Mouse (Mus musculus): ENCODE measurements around the gene Gpr1. TPM values are rescaled to one million over a fixed set of nuclear protein-coding genes. Genes with fewer than 3 reads are reported as not detected.

Gene Gpr1
- polyA plus RNA-seq, 1 experiment from 2014 or later: 0.14 TPM

DNA sequence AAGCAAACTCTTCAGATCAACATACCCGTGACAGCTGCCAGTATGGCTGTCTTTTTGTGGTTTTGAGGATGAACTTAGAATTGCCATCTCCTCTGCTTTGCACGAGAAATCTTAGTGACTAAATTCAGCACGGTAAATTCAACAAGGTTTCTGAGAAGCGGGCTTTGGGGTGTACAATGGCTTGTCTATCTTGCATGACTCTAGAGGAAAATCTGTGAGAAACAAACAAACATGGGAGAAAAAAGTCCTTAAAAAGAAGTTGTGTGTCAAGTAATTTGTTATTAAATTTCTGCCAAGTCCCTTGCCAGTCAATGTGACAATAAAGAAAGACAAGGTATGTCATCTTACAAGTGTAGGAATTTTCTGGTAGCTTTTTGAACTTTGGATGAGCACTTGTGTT, 34.9 kb upstream of the Gpr1 start:
- H3K27ac ChIP-seq: no peak overlapping the region
- no peak overlapping the region for H3K4me3 ChIP-seq
- no peaks in the 10 kb centered on the region for H3K36me3 ChIP-seq
- no peak overlapping the region for H3K9ac ChIP-seq
- no peak overlapping the region for H3K4me2 ChIP-seq
- ATAC-seq (replicated peaks; ENCODE audit: insufficient number of reproducible peaks, insufficient read depth, low FRiP score, low read depth): no peak
- 40% methylated on average over 4 of the region's 4 CpGs for WGBS
- H3K27me3 ChIP-seq: peaks cover 90% of the 10 kb centered on the region
- peaks cover 7% of the 10 kb centered on the region for H3K4me1 ChIP-seq (replicated peaks)
- no peaks in the 10 kb centered on the region for H3K9me3 ChIP-seq (replicated peaks)

DNA sequence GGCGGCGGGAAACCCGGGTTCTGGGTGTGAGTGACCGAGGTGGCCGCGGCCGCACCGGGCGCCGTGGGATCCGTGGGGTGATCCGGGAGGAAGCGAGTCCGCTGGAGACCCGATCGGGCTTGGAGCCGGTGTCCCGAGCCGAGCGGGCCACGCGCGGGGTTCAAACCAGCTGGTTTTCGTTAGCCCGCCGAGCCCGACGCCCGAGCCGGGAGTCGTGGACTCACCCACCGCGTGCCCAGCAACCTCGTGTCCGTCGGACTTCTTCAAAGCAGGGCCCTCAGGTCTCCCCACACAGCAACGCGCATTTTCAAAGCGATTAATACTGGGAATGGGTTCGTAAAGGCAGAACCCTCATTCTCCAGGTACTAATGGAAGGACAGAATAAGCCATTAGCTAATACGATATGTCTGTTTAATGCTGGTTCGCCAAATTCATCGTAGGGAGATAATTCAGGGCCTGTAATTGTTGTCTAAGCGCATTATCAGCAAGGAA, 34.1 kb upstream of the Gpr1 start:
- peak overlapping the region; percentile 57 for H3K4me2 ChIP-seq
- H3K9me3 ChIP-seq (replicated peaks): no peaks in the 10 kb centered on the region
- no peaks in the 10 kb centered on the region for H3K36me3 ChIP-seq
- peak overlapping the region; percentile 35 for H3K4me3 ChIP-seq
- peaks cover 89% of the 10 kb centered on the region for H3K27me3 ChIP-seq
- H3K9ac ChIP-seq: 0 out of 2 replicates have a peak overlapping the region, but pooled peaks have one; percentile 5
- ATAC-seq (replicated peaks; ENCODE audit: insufficient number of reproducible peaks, insufficient read depth, low FRiP score, low read depth): no peak
- H3K4me1 ChIP-seq (replicated peaks): peaks cover 7% of the 10 kb centered on the region
- H3K27ac ChIP-seq: no peak overlapping the region
- WGBS: 3% methylated on average over 44 of the region's 44 CpGs

DNA sequence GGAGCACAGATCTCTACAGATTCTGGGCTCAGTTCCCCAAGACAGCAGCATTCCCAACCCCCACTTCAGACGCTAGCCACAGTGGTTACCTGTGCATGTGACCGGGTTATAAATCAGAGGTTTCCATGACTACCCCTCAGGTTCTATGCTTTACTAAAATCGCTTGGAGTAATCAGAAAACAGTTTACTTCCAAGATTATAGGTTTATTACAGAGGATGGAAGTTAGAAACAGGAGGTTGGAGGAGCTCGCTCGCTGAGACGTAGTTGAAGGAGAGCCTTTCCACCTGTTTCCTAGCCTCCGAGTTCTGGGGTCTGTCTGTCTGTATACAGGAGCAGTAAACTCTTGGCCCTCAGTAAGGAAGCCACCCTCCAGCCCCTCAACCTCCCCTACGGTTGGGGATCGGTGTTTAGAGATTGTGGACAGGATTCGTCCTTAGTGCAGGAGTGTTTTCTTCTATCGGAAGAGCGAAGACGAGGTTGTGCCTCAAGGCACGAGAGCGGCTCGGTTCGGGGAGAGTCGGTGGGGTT, 33.6 kb upstream of the Gpr1 start:
- H3K4me2 ChIP-seq: peak overlapping the region; percentile 57
- H3K4me1 ChIP-seq (replicated peaks): peaks cover 7% of the 10 kb centered on the region
- ATAC-seq (replicated peaks; ENCODE audit: insufficient number of reproducible peaks, insufficient read depth, low FRiP score, low read depth): no peak
- no peak overlapping the region for H3K27ac ChIP-seq
- H3K27me3 ChIP-seq: peaks cover 84% of the 10 kb centered on the region
- no peaks in the 10 kb centered on the region for H3K36me3 ChIP-seq
- H3K4me3 ChIP-seq: peak overlapping the region; percentile 35
- WGBS: 4% methylated on average over 18 of the region's 18 CpGs
- no peaks in the 10 kb centered on the region for H3K9me3 ChIP-seq (replicated peaks)
- 0 out of 2 replicates have a peak overlapping the region, but pooled peaks have one; percentile 5 for H3K9ac ChIP-seq

DNA sequence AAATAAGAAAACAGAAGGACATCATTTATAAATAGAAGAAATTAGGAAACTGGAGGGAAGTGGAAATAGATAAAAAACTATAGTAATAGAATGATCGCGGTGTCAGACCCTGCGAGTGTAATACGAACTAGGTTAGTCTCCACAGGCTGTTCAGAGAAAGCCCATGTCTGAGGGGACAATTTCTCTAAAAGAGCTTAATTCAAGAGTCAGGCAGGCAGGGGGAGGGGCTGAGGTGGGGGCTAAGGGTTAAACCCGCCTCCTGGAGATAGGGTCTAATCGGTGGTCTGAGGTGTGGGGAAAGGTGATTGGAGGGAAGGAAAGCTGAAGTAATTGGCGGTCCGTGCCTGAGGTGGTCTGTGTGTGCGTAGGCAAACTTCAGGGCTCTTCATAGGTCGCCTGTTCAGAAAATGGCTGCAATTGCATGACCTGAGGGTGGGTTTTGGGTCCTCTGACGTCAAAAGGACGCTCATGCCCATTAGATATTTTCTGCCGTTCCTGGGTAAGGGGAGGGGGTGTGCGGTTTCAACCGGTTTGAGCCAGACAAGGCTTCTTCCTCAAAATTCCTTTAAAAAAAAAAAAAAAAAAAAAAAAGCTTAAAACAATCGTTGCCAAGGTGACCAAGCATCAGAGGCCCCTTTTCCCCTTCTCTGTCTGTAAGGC, 32.6 kb upstream of the Gpr1 start:
- ATAC-seq (replicated peaks; ENCODE audit: insufficient number of reproducible peaks, insufficient read depth, low FRiP score, low read depth): no peak
- peaks cover 75% of the 10 kb centered on the region for H3K27me3 ChIP-seq

DNA sequence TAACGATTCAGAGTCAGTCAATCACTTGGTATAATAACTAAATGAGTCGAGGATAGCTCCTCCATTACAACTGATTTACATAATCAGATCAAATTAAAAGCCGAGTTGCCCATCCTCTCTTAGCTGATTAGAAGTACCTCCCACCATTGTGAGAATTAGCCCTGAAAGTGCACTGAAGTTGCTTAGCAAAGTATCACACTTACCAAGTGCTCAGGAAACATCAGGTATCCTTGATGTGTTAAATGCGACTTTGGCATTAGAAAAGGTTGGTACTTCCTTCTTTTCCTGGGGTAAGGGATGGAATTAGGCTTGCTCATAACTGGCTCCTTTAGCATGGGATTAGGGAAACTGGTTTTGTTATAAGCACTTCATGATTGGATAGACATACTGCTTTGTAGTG, 29.5 kb upstream of the Gpr1 start:
- peaks cover 11% of the 10 kb centered on the region for H3K4me1 ChIP-seq (replicated peaks)
- no peak for ATAC-seq (replicated peaks; ENCODE audit: insufficient number of reproducible peaks, insufficient read depth, low FRiP score, low read depth)
- H3K9ac ChIP-seq: no peak overlapping the region
- no peak overlapping the region for H3K27ac ChIP-seq
- 51% methylated on average over 4 of the region's 4 CpGs for WGBS
- no peak overlapping the region for H3K4me3 ChIP-seq
- H3K9me3 ChIP-seq (replicated peaks): no peaks in the 10 kb centered on the region
- peaks cover 44% of the 10 kb centered on the region for H3K27me3 ChIP-seq
- H3K4me2 ChIP-seq: no peak overlapping the region
- H3K36me3 ChIP-seq: no peaks in the 10 kb centered on the region

More for the DNA sequence above, 32.6 kb upstream of the Gpr1 start:
- WGBS: 7% methylated on average over 16 of the region's 16 CpGs
- Histone ChIP-seq H3K27ac (no peak overlapping the region), H3K9me3 (replicated peaks) (no peaks in the 10 kb centered on the region), H3K36me3 (no peaks in the 10 kb centered on the region), H3K9ac (no peak overlapping the region), H3K4me3 (0 out of 2 replicates have a peak overlapping the region, but pooled peaks have one; percentile 7), H3K4me1 (replicated peaks) (peaks cover 7% of the 10 kb centered on the region), H3K4me2 (peak overlapping the region; percentile 23; the same call in 1 of the 2 replicates)

DNA sequence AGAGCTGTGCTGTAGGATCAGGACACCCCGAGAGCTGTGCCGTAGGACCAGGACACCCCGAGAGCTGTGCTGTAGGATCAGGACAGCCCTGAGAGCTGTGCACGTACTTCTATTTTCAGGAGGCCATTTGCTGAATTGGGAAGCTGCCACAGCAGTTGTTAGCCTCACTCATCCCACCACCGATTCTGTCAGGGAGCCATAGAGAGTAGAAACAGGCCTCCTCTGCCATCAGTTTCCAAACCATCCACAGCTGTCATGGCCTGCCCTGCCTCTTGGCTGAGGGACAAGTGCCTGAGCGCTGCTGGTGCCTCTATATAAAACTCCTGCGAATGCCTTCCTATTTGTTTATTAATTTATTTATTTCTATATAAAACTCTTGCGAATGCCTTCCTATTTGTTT, 25.4 kb upstream of the Gpr1 start:
- ATAC-seq (replicated peaks; ENCODE audit: insufficient number of reproducible peaks, insufficient read depth, low FRiP score, low read depth): peak; percentile 70; the same call in 1 of the 2 replicates
- peak overlapping the region; percentile 42; the same call in 1 of the 2 replicates for H3K27ac ChIP-seq
- no peak overlapping the region for H3K9ac ChIP-seq
- H3K36me3 ChIP-seq: no peaks in the 10 kb centered on the region
- peaks cover 4% of the 10 kb centered on the region; the same call in 1 of the 2 replicates for H3K4me1 ChIP-seq (replicated peaks)
- 62% methylated on average over 8 of the region's 8 CpGs for WGBS
- H3K9me3 ChIP-seq (replicated peaks): no peaks in the 10 kb centered on the region
- no peak overlapping the region for H3K4me2 ChIP-seq
- H3K27me3 ChIP-seq: peaks cover 9% of the 10 kb centered on the region
- H3K4me3 ChIP-seq: no peak overlapping the region

DNA sequence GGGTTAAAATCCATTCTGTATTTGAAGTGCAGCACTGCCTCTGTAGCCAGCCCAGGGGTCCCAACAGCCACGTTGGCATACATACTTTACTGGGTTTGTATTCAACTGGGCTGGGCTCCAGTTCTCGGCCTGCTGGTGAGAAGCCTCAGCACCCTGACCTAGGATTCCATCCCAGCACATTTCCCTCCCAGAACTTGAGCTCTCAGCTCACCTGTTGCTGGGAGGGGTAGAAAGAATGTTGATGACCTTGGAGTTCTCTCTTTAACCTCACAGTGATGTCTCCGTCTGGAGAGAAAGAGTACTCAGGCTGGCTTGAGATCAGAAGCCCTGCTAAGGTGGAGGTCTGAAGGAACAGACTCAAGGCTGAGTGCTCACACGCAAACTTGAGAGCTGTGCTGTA, 25.0 kb upstream of the Gpr1 start:
- peak overlapping the region; percentile 42; the same call in 1 of the 2 replicates for H3K27ac ChIP-seq
- H3K9ac ChIP-seq: no peak overlapping the region
- no peak overlapping the region for H3K4me2 ChIP-seq
- H3K4me1 ChIP-seq (replicated peaks): peaks cover 4% of the 10 kb centered on the region; the same call in 1 of the 2 replicates
- no peak for ATAC-seq (replicated peaks; ENCODE audit: insufficient number of reproducible peaks, insufficient read depth, low FRiP score, low read depth)
- 53% methylated on average over 4 of the region's 4 CpGs for WGBS
- H3K27me3 ChIP-seq: peaks cover 6% of the 10 kb centered on the region
- H3K36me3 ChIP-seq: no peaks in the 10 kb centered on the region
- no peaks in the 10 kb centered on the region for H3K9me3 ChIP-seq (replicated peaks)
- H3K4me3 ChIP-seq: no peak overlapping the region

DNA sequence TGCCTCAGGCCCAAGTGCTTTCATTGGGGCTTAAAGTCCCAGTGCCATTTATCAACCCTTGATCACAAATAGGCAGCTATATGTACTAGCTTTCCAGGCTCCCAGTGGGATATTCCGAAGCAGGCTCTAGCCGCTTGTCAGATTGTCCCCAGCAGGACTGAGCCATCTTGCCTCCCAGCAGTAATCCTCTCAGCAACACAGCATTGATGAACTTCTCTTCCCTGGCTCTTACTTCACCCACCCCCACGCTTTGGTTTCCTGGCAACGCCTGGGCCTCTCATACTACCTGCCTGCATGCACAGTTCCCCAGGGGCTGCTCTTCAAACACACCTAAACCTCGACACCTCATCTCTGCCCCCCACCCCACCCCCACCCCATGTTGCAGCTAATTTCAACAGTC, 23.0 kb upstream of the Gpr1 start:
- Histone ChIP-seq H3K4me3 (no peak overlapping the region), H3K36me3 (no peaks in the 10 kb centered on the region), H3K4me1 (replicated peaks) (peaks cover 4% of the 10 kb centered on the region; the same call in 1 of the 2 replicates), H3K9ac (no peak overlapping the region), H3K27me3 (no peaks in the 10 kb centered on the region), H3K4me2 (no peak overlapping the region), H3K9me3 (replicated peaks) (no peaks in the 10 kb centered on the region), H3K27ac (no peak overlapping the region)
- WGBS: 30% methylated on average over 5 of the region's 5 CpGs
- no peak for ATAC-seq (replicated peaks; ENCODE audit: insufficient number of reproducible peaks, insufficient read depth, low FRiP score, low read depth)

DNA sequence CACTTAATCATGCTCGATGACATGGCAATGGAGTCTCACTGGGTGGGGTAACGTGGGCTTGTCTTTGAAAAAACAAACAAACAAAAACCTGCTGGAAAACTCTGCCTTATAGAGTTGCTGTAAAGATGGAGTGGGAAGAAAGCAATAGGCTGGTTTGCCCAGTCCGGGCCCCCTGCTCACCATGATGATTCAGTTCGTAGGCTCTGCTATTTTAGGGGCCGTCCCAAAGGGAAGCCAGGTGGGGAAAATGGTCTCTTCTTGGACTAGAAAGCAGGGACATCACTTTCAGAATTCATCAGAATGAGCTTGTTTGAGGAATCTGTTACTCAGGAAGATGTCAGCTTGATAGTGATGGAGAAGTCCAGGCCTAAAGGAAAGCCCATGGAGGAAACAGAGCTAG, 12.9 kb upstream of the Gpr1 start:
- no peaks in the 10 kb centered on the region for H3K27me3 ChIP-seq
- WGBS: 77% methylated on average over 5 of the region's 5 CpGs
- H3K4me3 ChIP-seq: no peak overlapping the region

DNA sequence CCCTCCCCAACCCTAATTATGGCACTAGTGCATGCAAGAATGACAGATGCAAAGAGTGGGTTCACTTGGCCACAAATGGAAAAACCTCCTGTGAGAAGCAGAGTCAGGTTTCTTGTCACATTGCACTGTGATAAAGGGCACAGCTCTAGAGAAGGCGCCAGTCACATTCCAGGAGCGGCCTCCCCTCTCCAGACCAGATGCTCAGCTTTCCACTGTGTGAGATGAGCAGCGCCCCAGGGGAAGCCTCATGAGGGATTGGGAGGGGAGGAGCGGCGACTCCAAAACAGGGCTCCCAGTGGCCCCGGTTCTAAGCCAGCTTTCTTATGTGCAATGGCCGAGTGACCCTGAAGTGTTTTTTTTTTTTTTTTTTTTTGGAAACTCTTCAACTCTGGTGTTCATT, 11.5 kb upstream of the Gpr1 start:
- Histone ChIP-seq H3K4me2 (no peak overlapping the region), H3K36me3 (no peaks in the 10 kb centered on the region), H3K4me3 (no peak overlapping the region), H3K27me3 (no peaks in the 10 kb centered on the region), H3K27ac (no peak overlapping the region), H3K9ac (no peak overlapping the region), H3K9me3 (replicated peaks) (no peaks in the 10 kb centered on the region), H3K4me1 (replicated peaks) (peaks cover 8% of the 10 kb centered on the region)
- peak; percentile 72; the same call in 1 of the 2 replicates for ATAC-seq (replicated peaks; ENCODE audit: insufficient number of reproducible peaks, insufficient read depth, low FRiP score, low read depth)
- 9% methylated on average over 7 of the region's 7 CpGs for WGBS

More for the DNA sequence above, 12.9 kb upstream of the Gpr1 start:
- Histone ChIP-seq H3K27ac (no peak overlapping the region), H3K4me2 (no peak overlapping the region), H3K9ac (no peak overlapping the region), H3K4me1 (replicated peaks) (peaks cover 8% of the 10 kb centered on the region), H3K36me3 (no peaks in the 10 kb centered on the region), H3K9me3 (replicated peaks) (no peaks in the 10 kb centered on the region)
- no peak for ATAC-seq (replicated peaks; ENCODE audit: insufficient number of reproducible peaks, insufficient read depth, low FRiP score, low read depth)

DNA sequence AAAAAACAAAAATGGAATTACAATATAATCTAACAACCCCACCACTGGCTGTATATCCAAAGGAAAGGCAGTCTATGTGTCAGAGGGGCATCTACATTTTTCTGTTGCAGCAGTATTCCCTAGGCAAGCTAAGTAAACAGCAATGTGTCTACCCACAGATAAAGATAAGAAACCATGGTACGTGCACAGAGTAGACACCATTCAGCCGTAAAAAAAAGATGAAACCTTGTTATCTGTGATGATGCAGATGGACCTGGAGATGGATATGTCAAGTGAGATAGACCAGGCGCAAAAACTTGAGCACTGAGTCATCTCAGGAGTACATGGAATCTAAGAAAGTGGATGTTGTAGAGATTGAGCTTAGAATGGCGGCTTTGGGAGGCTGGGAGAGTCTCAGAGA, 10.7 kb upstream of the Gpr1 start:
- peaks cover 8% of the 10 kb centered on the region for H3K4me1 ChIP-seq (replicated peaks)
- no peaks in the 10 kb centered on the region for H3K36me3 ChIP-seq
- H3K9ac ChIP-seq: no peak overlapping the region
- no peaks in the 10 kb centered on the region for H3K9me3 ChIP-seq (replicated peaks)
- H3K27ac ChIP-seq: no peak overlapping the region
- H3K27me3 ChIP-seq: no peaks in the 10 kb centered on the region
- H3K4me3 ChIP-seq: no peak overlapping the region
- WGBS: 47% methylated on average over 4 of the region's 4 CpGs
- no peak overlapping the region for H3K4me2 ChIP-seq
- ATAC-seq (replicated peaks; ENCODE audit: insufficient number of reproducible peaks, insufficient read depth, low FRiP score, low read depth): no peak
